Mouse (Mus musculus) testis, adult 2 months (tissue): ENCODE measurements around the gene 2610028H24Rik.

ENCODE experiments used
- CTCF ChIP-seq: fragments of 200-500 bp; IDR thresholded peaks from 2 replicates; pipeline ENCODE4 v1.5.1; 2012; ENCODE audit warnings: low read depth, mild to moderate bottlenecking, inconsistent platforms, low read length, moderate library complexity; ENCODE audit not compliant: control insufficient read depth, insufficient read depth, insufficient replicate concordance
- POLR2A ChIP-seq: fragments of 200-500 bp; IDR thresholded peaks from 2 replicates; pipeline ENCODE4 v1.6.1; 2012; ENCODE audit warnings: low read depth, mild to moderate bottlenecking, inconsistent platforms, low read length, moderate library complexity; ENCODE audit not compliant: control insufficient read depth

DNA sequence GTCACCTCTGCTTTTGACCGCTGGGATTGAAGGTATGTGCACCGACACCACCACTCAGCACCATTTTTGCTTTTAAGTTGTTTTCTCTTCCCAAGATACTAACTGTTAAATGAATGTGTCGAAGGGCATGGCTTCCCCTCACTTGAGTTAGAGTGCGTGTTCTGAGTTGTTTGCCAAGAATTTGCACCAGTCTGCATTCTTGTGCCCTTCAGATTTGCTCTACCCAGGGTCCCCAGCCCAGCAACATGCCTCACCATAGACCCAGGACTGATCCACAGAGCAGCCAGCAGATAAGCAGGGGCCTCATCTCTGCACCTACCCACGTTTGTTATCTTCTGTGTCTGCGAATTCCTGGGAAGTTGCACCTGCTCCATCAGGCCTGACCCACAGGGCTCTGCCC lies 32.6 kb downstream of the 2610028H24Rik start:
- TF ChIP-seq CTCF (no peak), POLR2A (no peak)
